Mouse (Mus musculus) myocyte (in vitro differentiated cells): ENCODE measurements around the gene Irf2bp2. TPM values are rescaled to one million over a fixed set of nuclear protein-coding genes. Genes with fewer than 3 reads are reported as not detected.
A peak's percentile ranks its signal among the peaks of the same experiment; 100 is the strongest.

Experiments
- H3K27me3 ChIP-seq: one replicate; pipeline ENCODE4 v1.6.1; 2011; ENCODE audit not compliant: control insufficient read depth, insufficient read depth, insufficient read length
- H3K36me3 ChIP-seq: one replicate; pipeline ENCODE4 v1.6.1; 2011; ENCODE audit not compliant: control insufficient read depth, insufficient read depth
- H3K4me2 ChIP-seq: one replicate; pipeline ENCODE4 v1.6.1; 2011; ENCODE audit warnings: low read depth, control low read depth
- H3K4me3 ChIP-seq: one replicate; pipeline ENCODE4 v1.5.1; 2011; ENCODE audit warnings: mild to moderate bottlenecking, control low read depth, moderate library complexity
- H3K79me2 ChIP-seq: one replicate; pipeline ENCODE4 v1.6.1; 2011; ENCODE audit not compliant: control insufficient read depth, insufficient read depth
- H3ac ChIP-seq: one replicate; pipeline ENCODE4 v1.6.1; 2011; ENCODE audit not compliant: control insufficient read depth, insufficient read length
- CEBPB ChIP-seq: IDR thresholded peaks from 2 replicates; pipeline ENCODE4 v1.6.1; 2011; ENCODE audit warnings: mild to moderate bottlenecking, moderate library complexity; ENCODE audit not compliant: poor library complexity, insufficient read depth, severe bottlenecking
- E2F4 ChIP-seq: IDR thresholded peaks from one replicate; pipeline ENCODE4 v1.6.1; 2011; ENCODE audit warnings: mild to moderate bottlenecking, control low read depth, moderate library complexity; ENCODE audit not compliant: insufficient read depth
- MAX ChIP-seq: IDR thresholded peaks from one replicate; pipeline ENCODE4 v1.6.1; 2011; ENCODE audit warnings: low read depth, mild to moderate bottlenecking, control low read depth
- MYOD1 ChIP-seq, 3 experiments: IDR thresholded peaks; one replicate each; pipeline ENCODE4 v1.6.1; 2011; ENCODE audit warnings: control low read depth in 2 of 3, low read depth in 2 of 3, mild to moderate bottlenecking in 2 of 3, moderate library complexity in 1 of 3; ENCODE audit not compliant: insufficient read length in 2 of 3, control insufficient read depth in 1 of 3
- MYOG ChIP-seq, 3 experiments: IDR thresholded peaks; one replicate each; pipeline ENCODE4 v1.6.1; 2011; ENCODE audit warnings: control low read depth in 2 of 3, low read depth in 2 of 3, mild to moderate bottlenecking in 2 of 3; ENCODE audit not compliant: insufficient read length in 2 of 3, control insufficient read depth in 1 of 3, insufficient read depth in 1 of 3
- POLR2A ChIP-seq: IDR thresholded peaks from one replicate; pipeline ENCODE4 v1.6.1; 2011; ENCODE audit warnings: low read depth, mild to moderate bottlenecking, control low read depth, moderate library complexity; ENCODE audit not compliant: insufficient read length
- POLR2AphosphoS2 ChIP-seq: IDR thresholded peaks from one replicate; pipeline ENCODE4 v1.6.1; 2011; ENCODE audit warnings: low read depth, control low read depth; ENCODE audit not compliant: insufficient read length
- REST ChIP-seq: IDR thresholded peaks from one replicate; pipeline ENCODE4 v1.6.1; 2011; ENCODE audit warnings: mild to moderate bottlenecking, control low read depth, moderate library complexity; ENCODE audit not compliant: insufficient read depth, insufficient read length
- SRF ChIP-seq: IDR thresholded peaks from one replicate; pipeline ENCODE4 v1.6.1; 2011; ENCODE audit warnings: low read depth; ENCODE audit not compliant: control insufficient read depth, insufficient read length
- TCF12 ChIP-seq: IDR thresholded peaks from one replicate; pipeline ENCODE4 v1.6.1; 2011; ENCODE audit warnings: mild to moderate bottlenecking, control low read depth; ENCODE audit not compliant: poor library complexity, insufficient read depth, severe bottlenecking
- TCF3 ChIP-seq: IDR thresholded peaks from one replicate; pipeline ENCODE4 v1.6.1; 2011; ENCODE audit warnings: low read depth, control low read depth; ENCODE audit not compliant: insufficient read length
- USF1 ChIP-seq: IDR thresholded peaks from one replicate; pipeline ENCODE4 v1.6.1; 2011; ENCODE audit warnings: low read depth, mild to moderate bottlenecking, control low read depth, moderate library complexity
- polyA plus RNA-seq: library from polyadenylated mRNA; unstranded; fragments of >200 nt; fragmentation: generic; extraction: Trizol; gene quantifications from one replicate; pipeline ENCODE4 v1.2.1, GENCODE M21; 2012; ENCODE audit warnings: missing spikeins

Irf2bp2 gene
- polyA plus RNA-seq, 1 experiment, result 16.8 TPM

DNA sequence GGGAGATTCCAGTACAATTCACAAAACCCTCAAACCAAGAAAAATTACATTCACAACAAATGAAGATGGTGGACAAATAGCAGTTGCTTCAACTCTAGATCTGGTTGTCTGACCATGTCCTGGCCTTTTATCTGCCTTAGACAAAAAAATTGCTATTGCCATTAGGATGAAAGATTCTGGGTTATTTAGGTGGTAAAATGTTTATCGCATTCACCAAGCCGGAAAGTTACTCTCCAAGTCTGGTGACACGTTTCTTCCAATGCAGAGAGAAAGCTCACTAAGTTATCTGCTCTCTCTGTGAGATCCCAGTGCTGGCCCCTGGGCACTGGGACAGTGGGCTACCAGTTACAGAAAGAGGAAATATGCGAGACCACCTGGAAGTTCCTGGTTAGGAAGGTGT is 5.5 kb upstream of the Irf2bp2 start:
- Histone ChIP-seq H3K27me3 (no peaks in the 10 kb centered on the region), H3K36me3 (no peaks in the 10 kb centered on the region), H3K79me2 (no peaks in the 10 kb centered on the region), H3K4me3 (no peak overlapping the region), H3ac (no peak overlapping the region), H3K4me2 (no peak overlapping the region)
- TF ChIP-seq REST, result no peak
- TF ChIP-seq POLR2A, result no peak
- no peak for TF ChIP-seq CEBPB
- no peak for TF ChIP-seq TCF12
- no peak for TF ChIP-seq MYOD1 (IDR thresholded peaks at IDR 0.05; ENCODE audit: control insufficient read depth in 1 of 3, insufficient read length in 2 of 3, low read depth in 2 of 3)
- no peak for TF ChIP-seq USF1
- TF ChIP-seq MYOG (IDR thresholded peaks at IDR 0.05; ENCODE audit: control insufficient read depth in 1 of 3, insufficient read depth in 1 of 3, insufficient read length in 2 of 3, low read depth in 2 of 3), result no peak

DNA sequence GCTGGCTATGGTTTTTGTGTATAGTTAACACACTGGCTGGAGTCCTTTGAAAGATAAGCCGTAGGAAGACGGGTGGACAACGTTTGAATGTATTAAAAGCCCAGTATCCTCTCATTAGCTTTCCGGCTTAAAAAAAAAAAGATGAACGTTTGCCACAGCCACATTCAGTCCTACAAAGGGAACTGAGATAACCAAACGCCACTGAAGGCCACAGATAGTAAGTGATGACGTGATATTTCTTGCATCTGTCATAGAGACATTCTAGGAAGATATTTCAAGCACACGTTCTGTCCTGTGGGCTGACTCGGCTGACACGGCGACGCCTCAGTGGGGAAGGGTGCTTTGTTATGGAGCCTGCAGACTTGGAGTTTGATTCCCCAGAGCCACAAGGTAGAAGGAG is 4.4 kb upstream of the Irf2bp2 start:
- peak overlapping the region; percentile 19 for H3K4me2 ChIP-seq

DNA sequence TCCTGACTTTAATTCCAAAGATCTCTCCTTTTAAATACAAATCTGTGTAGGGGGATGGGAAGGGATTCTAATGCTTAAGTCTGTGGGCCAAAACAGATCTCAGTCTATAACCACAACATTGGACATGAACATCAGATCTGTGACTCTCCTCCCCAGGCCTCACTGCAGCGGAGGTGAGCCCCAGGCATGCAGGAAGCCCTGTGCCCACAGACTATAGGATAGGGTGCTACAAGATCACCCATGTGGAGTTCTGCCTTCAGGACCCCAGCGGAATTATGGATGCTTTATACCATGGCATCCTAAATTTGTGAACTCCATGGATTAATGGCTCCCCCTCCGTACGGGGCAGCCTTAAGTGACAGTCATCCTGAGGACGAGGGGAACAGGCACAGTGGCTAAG is 2.9 kb upstream of the Irf2bp2 start:
- Histone ChIP-seq H3ac (no peak overlapping the region), H3K4me3 (peak overlapping the region; percentile 98)

More for the DNA sequence above, 4.4 kb upstream of the Irf2bp2 start:
- H3ac ChIP-seq, result no peak overlapping the region
- H3K4me3 ChIP-seq, result no peak overlapping the region
- no peaks in the 10 kb centered on the region for H3K79me2 ChIP-seq
- H3K36me3 ChIP-seq, result no peaks in the 10 kb centered on the region
- H3K27me3 ChIP-seq, result no peaks in the 10 kb centered on the region
- no peak for TF ChIP-seq SRF
- peak in 1 of 3 experiments; percentile 46 for TF ChIP-seq MYOG (IDR thresholded peaks at IDR 0.05; ENCODE audit: control insufficient read depth in 1 of 3, insufficient read depth in 1 of 3, insufficient read length in 2 of 3, low read depth in 2 of 3)
- peak in 1 of 3 experiments; percentile 52 for TF ChIP-seq MYOD1 (IDR thresholded peaks at IDR 0.05; ENCODE audit: control insufficient read depth in 1 of 3, insufficient read length in 2 of 3, low read depth in 2 of 3)
- TF ChIP-seq TCF12, result no peak

DNA sequence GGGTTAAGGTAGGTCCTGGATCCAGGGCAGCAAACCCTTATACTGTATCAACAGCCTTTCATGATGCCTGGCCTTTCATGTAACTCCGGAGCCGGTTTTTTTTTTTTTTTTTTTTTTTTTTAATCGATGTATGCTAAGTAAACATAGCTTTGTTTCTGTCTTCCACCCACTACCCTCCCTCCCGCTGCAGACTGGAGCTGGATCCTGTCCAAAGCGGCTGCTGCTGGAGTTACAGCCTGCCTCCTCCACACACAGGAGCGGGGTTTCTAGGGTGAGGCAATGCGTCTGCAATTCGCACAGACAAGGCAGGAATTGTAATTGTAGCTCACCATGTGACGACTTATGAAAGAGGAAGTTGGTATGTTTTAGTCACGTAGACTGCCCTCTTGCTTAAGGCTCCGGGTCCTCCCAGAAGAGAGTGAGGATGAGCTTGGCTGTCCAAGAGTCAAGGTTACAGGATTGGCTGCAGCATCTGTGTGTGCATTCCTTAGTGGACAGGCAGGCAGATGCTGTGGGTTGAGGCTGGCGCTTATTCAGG is 2.4 kb upstream of the Irf2bp2 start:
- Histone ChIP-seq H3K4me2 (peak overlapping the region; percentile 75), H3K36me3 (peaks cover 1% of the 10 kb centered on the region), H3ac (no peak overlapping the region), H3K79me2 (peaks cover 9% of the 10 kb centered on the region), H3K4me3 (peak overlapping the region; percentile 98), H3K27me3 (no peaks in the 10 kb centered on the region)
- peak; percentile 57 for TF ChIP-seq POLR2A
- TF ChIP-seq CEBPB, result peak; percentile 99
- TF ChIP-seq MYOG (IDR thresholded peaks at IDR 0.05; ENCODE audit: control insufficient read depth in 1 of 3, insufficient read depth in 1 of 3, insufficient read length in 2 of 3, low read depth in 2 of 3), result peak in 1 of 3 experiments; percentile 66
- TF ChIP-seq MYOD1 (IDR thresholded peaks at IDR 0.05; ENCODE audit: control insufficient read depth in 1 of 3, insufficient read length in 2 of 3, low read depth in 2 of 3), result peak in 2 of 3 experiments; percentile 82 to 83
- peak; percentile 56 for TF ChIP-seq MAX
- TF ChIP-seq USF1, result peak; percentile 87
- TF ChIP-seq POLR2AphosphoS2, result peak; percentile 23
- peak; percentile 29 for TF ChIP-seq TCF12
- TF ChIP-seq SRF, result no peak
- no peak for TF ChIP-seq E2F4

More for the DNA sequence above, 2.9 kb upstream of the Irf2bp2 start:
- Histone ChIP-seq H3K27me3 (no peaks in the 10 kb centered on the region), H3K4me2 (peak overlapping the region; percentile 75), H3K36me3 (no peaks in the 10 kb centered on the region), H3K79me2 (peaks cover 3% of the 10 kb centered on the region)
- TF ChIP-seq CEBPB (no peak), TCF3 (no peak)

DNA sequence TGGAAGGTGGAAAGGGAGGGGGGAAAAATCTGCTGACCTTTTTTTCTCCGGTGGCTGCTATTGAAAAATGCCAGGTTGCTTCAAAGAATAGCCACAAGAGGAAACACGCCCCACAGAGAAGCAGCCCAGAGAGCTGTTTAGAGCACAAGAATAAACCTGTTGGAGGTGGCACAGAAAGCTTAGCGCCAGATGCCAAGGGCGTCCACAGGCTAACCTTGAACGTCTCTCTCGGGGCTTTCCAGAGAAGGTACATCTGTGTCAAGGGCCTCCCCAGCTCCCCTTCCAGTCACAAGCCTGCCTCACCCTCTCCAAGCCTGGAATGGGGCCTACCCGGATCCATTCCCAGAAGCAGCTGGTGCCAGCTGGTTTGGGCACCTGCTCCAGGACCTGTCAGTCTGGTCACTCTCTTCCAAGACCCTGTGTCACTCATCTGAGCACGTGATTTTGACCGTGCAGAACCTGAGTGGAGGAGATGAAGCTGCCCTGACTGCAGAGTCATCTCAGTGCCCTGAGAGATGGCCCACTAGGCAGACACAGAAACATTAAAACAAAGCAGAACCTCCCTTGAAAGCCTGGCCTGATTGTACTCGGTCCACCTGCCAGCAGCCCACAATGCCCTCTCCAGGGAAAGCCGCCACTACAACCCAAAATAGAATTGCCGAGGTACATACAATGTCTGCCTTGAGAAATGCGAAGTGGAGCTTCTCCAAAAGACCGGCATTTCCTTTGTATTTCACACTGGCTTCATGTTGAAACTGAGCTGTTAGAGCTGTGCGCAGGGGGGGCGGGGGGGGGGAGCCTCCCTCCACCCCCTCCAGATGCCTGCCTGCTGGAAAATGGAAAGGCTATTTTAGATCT is 1.6 kb upstream of the Irf2bp2 start:
- Histone ChIP-seq H3K36me3 (peaks cover 8% of the 10 kb centered on the region), H3K27me3 (no peaks in the 10 kb centered on the region), H3ac (peak overlapping the region; percentile 81), H3K79me2 (peaks cover 16% of the 10 kb centered on the region), H3K4me3 (peak overlapping the region; percentile 98), H3K4me2 (peak overlapping the region; percentile 75)
- TF ChIP-seq MAX, result no peak
- no peak for TF ChIP-seq REST
- no peak for TF ChIP-seq SRF
- peak; percentile 99 to 100 (median 99) for TF ChIP-seq MYOG (IDR thresholded peaks at IDR 0.05; ENCODE audit: control insufficient read depth in 1 of 3, insufficient read depth in 1 of 3, insufficient read length in 2 of 3, low read depth in 2 of 3)
- no peak for TF ChIP-seq CEBPB
- TF ChIP-seq MYOD1 (IDR thresholded peaks at IDR 0.05; ENCODE audit: control insufficient read depth in 1 of 3, insufficient read length in 2 of 3, low read depth in 2 of 3), result peak; percentile 92 to 99 (median 98)
- TF ChIP-seq TCF12, result peak; percentile 99
- peak; percentile 85 for TF ChIP-seq USF1
- TF ChIP-seq POLR2A, result peak; percentile 59
- TF ChIP-seq TCF3, result peak; percentile 98
- peak; percentile 81 for TF ChIP-seq POLR2AphosphoS2
